Mouse (Mus musculus) heart, adult 9 months (tissue): ENCODE data around the gene Dip2a.

Experiments
- DNase-seq, 2 experiments: peaks; one replicate each; pipeline ENCODE4 v3.0.0; 2022; ENCODE audit warnings: low spot score in 2 of 2

Dip2a gene

DNA sequence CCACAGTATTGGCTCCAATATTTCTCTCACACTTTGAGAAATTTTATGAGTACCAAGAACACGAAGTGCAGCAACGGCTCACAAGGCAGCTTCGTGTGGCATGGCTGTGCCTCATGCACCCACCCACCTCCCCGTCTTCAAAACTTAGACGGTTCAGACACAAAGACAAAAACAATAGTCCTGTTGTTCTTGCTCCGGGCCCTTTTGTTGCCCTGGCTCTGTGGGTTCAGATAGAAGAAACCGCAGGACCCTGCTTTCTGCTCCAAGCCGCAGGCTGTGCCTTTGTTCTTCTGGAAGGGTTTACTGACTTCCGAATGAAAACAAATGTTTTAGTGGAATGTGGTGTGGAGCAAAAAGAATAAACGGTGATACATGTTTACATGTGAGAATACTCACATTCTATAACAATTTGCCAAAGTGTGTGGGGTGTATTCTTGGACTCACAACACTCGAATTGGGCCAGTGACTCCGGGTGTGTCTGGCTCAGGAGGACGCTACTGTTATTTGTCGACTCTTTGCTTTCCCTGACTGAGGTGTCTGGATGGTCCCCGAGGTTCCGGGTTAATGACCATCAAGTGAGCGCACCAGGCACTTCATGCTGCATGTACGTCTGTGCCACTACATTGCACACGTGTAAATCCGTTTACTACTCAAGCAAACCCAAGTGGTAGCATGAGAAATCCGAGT lies 97.0 kb downstream of the Dip2a start:
- DNase-seq: no peak

DNA sequence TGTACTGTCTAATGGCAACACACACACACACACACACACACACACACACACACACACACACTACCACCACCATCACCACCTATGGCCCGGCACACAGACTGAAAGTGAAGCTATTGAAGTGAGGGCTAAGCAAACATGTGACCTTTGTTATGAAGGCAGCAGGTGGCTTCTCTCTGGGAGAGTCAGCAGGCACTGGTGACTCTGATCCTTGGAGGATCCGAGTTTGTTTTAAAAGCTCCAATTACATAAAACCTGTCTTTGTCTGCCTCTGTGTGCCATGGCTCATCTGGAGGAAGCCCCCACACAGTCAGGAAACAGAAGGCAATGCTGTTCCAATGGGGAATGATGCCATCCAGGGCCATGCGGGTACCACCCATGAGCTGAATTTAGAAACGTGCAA lies 98.5 kb downstream of the Dip2a start:
- no peak for DNase-seq

DNA sequence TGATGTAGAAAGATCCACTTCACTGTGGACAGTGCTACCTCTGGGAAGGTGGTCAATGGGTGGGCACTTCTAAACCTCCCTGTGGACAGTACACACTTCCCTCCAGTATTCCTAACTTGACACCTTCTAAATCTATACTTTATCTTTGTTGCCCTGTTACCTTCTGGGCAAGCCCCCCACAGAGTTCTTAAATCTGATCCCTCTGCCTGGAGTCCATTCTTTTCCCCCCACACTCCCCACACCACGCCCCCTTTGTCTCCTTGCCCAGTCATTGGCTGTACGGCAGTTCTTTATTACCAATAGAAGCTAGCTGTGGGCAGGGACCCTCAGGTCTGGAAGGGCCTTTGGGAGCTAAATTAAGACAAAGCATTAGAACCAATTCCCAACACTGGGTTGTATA lies 100.0 kb downstream of the Dip2a start:
- DNase-seq: no peak

DNA sequence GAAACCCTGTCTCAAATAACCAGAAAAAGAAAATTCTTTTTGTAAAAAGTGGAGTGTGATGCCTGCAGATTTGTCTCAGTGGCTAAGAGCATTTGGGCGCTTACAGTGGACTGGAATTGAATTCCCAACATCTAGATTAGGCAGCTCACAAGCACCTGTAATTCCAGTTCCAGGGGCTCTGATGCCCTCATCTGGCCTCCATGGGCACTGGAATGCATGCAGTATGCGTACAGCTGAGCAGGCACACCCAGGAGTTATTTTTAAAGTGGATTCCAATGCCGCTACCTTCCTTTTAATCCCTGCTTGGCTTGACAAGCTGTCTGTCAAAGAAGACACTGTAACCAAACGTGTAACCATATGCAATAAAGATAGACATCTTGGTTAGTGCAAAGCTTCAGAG lies 105.7 kb downstream of the Dip2a start:
- no peak for DNase-seq

DNA sequence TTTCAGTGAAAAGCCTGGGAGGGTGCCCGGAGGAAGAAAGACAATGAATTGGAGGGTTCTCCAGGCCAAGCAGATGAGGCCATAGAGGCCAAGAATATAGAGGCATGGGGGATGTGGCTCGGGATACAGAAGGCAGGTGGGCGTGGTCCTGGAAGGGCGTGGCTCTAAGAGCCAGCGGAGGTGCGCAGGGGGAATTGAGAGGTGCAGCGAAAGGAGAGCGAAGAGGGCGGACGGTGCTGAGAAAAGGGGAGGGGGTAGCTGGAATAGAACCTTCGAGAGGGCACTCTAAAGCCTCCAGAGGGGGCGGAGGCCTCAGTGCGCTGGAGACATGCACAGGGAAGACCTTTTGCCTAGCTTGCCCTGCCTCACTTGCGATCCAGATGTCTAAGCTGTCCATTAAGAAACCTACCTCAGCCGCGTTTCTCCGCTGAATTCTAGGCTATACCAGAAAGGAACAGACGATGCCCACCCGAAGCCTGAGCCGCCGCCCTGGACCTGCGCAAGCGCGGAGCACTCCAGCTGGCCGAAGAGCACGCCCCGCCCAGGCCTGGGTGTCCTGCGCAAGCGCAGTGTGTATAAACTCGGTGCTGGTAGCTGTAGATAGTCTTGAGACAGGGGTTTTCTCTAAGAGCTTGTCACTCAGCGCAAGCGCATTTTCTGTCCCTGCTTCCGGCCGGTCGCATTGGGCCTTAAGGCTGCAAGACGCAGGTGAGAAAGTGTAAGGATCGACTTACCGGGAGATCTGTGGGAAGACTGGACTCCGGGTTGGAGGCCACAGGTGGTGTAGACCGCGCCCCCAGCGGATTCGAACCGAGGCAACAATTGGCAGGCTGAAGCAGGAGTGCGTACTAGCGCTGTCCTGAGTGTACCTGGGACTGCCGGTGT lies 107.5 kb downstream of the Dip2a start, which contains the start of gene Prmt2:
Prmt2 (minus strand) TSS at position 525 of the 885 bp plus-strand sequence.
- DNase-seq: peak; percentile 91 to 92

DNA sequence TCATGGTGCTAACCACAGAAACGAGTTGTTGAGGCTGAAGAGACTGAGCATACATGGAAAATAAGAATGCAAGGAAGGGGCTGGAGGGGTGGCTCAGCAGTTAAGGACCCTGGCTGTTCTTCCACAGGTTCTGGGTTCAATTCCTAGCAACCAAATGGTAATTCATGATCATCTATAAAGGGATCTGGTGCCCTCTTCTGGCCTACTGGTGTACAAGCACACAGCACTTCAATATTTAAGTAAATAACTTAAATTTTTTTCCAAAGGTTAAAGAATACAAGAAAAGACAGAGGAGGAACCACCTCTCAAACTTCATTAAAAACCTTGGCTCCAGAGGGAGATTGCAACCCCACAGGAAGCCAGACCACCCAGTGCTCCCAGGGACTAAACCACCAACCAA lies 115.5 kb downstream of the Dip2a start:
- no peak for DNase-seq

DNA sequence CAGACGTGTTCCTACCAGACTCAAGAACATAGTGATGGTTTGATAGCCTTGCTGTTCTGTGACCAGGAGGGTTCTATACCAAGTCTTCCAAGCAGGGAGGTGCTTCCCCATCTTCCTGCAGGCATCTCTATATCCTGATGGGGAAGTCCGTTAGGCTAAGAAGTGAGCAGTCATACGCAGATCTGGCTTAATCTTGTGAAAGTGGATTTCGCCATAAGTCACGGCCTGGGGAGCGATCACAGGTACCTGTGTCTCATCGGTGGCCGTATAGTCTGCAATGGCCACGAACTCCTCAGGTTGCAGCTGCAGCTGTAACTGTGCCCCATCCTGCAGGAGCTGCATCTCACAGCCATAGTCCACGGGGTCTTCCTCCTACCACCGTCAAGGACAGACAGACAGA lies 119.1 kb downstream of the Dip2a start:
- DNase-seq: no peak

DNA sequence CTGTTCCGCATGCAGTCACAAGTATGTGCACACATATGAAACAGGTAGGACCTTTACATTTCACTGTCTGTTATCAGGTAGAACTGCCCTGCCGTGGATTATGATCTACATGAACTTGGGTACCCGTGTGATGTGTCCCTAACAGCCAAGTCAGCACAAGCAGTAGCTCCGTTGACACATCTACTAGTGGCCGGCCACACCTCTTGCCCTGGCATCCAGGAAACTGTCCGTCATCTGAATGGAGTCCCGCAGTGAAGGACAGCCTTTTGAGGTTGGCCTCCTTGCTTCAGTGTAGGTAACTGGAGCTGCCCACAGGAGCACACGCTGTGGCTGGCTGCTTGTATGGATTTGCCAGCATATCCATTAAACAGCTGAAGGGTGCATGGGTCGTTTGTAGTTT lies 126.9 kb downstream of the Dip2a start:
- DNase-seq: no peak

DNA sequence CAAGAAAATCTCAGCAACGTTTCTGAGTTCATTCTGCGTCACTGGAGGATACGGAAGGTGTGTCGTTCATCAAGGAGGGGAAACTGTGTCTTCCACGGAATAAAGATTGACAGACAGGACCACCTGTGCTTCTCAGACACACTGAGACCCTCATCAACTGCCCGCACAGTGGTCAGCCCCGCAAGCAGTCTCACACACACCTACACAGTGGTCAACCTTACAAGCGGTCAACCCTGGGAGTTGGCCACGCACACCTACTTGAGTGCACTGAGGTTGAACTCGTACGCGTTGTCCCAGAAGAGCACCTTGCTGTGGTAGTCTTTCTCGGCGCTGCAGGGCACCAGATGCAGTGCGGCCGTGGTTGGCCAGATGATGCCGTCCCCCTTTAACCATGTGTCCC lies 128.0 kb downstream of the Dip2a start:
- DNase-seq: no peak

DNA sequence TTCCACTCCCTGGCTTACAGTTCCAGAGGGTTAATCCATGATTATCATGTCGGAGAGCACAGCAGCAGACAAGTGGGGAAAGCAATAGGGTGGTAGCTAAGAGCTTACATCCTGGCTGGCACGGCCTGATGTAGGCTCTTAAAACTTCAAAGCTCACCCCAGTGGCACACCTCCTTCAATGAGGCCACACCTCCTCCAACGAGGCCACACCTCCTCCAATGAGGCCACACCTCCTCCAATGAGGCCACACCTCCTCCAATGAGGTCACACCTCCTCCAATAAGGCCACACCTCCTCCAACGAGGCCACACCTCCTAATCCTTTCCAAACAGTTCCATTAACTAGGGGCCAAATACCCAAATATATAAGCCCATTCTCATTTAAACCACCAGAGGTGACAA lies 130.9 kb downstream of the Dip2a start:
- DNase-seq: no peak

DNA sequence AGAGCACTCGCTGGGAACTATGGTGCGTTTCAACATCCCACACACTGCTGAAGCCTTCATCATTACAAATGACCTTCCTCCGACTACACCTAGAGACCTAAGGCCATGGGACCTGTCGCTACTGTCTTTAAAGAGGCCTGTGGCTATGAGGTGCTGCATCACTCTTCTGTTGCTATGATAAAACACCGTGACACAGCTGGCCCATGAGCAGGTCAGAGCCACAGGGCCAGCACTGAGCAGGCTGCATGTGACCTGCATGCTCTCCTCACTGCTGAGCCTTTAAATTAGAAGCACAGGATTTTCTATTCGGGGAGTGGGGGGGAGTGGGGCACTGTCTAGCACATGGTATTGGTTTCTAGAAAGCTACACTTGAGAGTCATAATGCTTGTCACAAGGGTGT lies 133.0 kb downstream of the Dip2a start:
- no peak for DNase-seq

DNA sequence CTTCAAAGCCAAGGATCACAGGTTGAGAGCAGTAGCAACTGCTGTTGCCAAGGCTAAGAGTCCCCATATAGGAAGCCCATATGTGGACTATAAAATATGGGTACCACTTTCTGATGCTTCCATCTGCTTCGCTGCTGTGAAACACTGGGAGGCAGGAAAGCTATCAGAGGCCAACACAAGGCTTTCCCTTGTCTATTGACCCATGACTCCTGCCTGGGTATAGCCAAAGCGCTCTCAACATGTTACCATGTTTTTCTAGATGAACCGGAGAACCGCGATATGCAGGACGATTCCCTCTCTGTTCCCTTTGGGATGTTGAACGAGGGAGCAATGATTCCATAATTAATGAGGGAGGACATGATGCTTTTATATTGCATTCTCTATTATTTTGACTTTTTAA lies 134.3 kb downstream of the Dip2a start:
- DNase-seq: no peak
